Mouse (Mus musculus): ENCODE results near the gene Zbtb12.

GRCm38 (mm10) chr17:34884704-34885103, 5.4 kb downstream of the Zbtb12 start:
- TF ChIP-seq CTCF (IDR thresholded peaks at IDR 0.05; ENCODE audit: low read depth, low read length) (no peak), POLR2A (IDR thresholded peaks at IDR 0.05; ENCODE audit: borderline replicate concordance, low read depth, low read length) (no peak)

Measured in bone marrow macrophage, adult 2 months (primary cell).